Mouse (Mus musculus): ENCODE data around the gene Ifih1.

The Ifih1 gene

DNA sequence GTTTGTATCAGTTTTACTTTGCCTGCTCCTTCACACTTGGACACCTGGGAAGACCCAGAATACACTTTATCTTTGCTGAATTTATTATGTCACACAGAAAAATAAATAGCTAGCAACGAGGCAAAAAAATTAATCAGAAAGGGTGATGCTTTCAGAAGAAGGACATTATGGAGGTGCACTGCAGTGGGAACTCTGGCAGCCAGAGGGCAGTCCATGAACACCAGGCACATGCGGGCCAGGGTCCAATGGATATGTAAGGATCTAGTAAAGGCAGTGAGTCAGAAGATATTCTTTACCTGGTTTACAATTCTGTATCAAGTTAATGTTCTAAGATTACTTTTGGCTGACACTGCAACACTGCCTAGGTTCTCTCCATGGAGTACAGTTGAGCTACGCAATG, 96.4 kb downstream of the Ifih1 start:
- no peak for DNase-seq (ENCODE audit: low read depth, low spot score)

DNA sequence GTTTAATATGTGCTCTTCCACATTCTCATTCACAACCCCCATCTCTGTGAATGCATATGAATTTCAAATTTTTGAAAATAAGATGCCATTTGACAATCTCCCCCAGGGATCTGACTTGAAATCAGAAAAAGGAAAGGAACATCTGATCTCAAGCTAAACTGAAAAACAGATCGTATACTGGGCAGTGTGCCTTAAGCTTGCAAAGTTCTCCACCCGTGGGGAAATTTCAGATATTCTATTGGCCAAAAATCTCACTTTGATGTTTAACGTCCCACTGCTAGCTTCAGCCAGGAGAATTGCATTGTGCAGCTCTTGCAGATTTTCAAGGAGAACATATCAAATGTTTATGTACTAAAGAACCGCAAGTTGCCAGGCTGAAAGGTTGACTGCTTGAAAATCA, 96.9 kb downstream of the Ifih1 start:
- DNase-seq (ENCODE audit: low read depth, low spot score), result no peak

- DNase-seq (ENCODE audit: low read depth, low spot score), result no peak
These were observed 98.0 kb downstream of the Ifih1 start for GRCm38 (mm10) chr2:62548104-62548503.

Measured in skeletal muscle tissue, adult 2 months (tissue).